Mouse (Mus musculus) heart, adult 2 months (tissue): ENCODE measurements around the gene Fam19a2.

Source experiments
- CTCF ChIP-seq: fragments of 200-600 bp; IDR thresholded peaks from 2 replicates; pipeline ENCODE4 v1.8.1; 2022; ENCODE audit warnings: antibody characterized with exemption, mild to moderate bottlenecking, moderate library complexity
- EP300 ChIP-seq: fragments of 200-500 bp; IDR thresholded peaks from 2 replicates; pipeline ENCODE4 v1.6.1; 2011; ENCODE audit warnings: low read depth, low read length, control low read depth; ENCODE audit not compliant: insufficient read depth
- POLR2A ChIP-seq: fragments of 200-500 bp; IDR thresholded peaks from 2 replicates; pipeline ENCODE4 v1.6.1; 2011; ENCODE audit warnings: mild to moderate bottlenecking, low read depth, low read length, control low read depth; ENCODE audit not compliant: insufficient read depth

- TF ChIP-seq CTCF (no peak), EP300 (no peak), POLR2A (no peak)
These were observed 407.4 kb downstream of the Fam19a2 start for GRCm38 (mm10) chr10:123671208-123671607.
